Mouse (Mus musculus) bone marrow macrophage, adult 2 months (primary cell): ENCODE measurements around the gene Phospho1. TPM values are rescaled to one million over a fixed set of nuclear protein-coding genes. Genes with fewer than 3 reads are reported as not detected.
A peak's percentile ranks its signal among the peaks of the same experiment; 100 is the strongest.

Source experiments
- H3K27ac ChIP-seq: 2 replicates; pipeline ENCODE4 v1.5.1; 2012; ENCODE audit warnings: low read depth, low read length; ENCODE audit not compliant: insufficient read depth
- H3K4me1 ChIP-seq: 2 replicates; pipeline ENCODE4 v1.6.1; 2012; ENCODE audit warnings: low read length; ENCODE audit not compliant: control insufficient read depth, insufficient read depth
- H3K4me3 ChIP-seq: 2 replicates; pipeline ENCODE4 v1.5.1; 2012; ENCODE audit warnings: mild to moderate bottlenecking, low read length, moderate library complexity; ENCODE audit not compliant: insufficient read depth
- CTCF ChIP-seq: IDR thresholded peaks from 2 replicates; pipeline ENCODE4 v1.5.1; 2012; ENCODE audit warnings: low read depth, mild to moderate bottlenecking, low read length, moderate library complexity
- POLR2A ChIP-seq: IDR thresholded peaks from 2 replicates; pipeline ENCODE4 v1.6.1; 2012; ENCODE audit warnings: mild to moderate bottlenecking, low read depth, low read length, borderline replicate concordance
- polyA plus RNA-seq: library from polyadenylated mRNA; stranded (reverse); fragments of >200 nt; gene quantifications from 2 replicates; pipeline ENCODE4 v1.2.4, GENCODE M21; 2012; ENCODE audit not compliant: missing spikeins, insufficient read depth, insufficient read length

Phospho1 gene
- 7.4 and 9.4 TPM in 2 replicates for polyA plus RNA-seq

- TF ChIP-seq CTCF = no peak
- no peak for TF ChIP-seq POLR2A
- Histone ChIP-seq H3K27ac (no peak within 1 kb of the TSS), H3K4me3 (peak within 1 kb of the TSS; percentile 78), H3K4me1 (peaks cover 12% of the 10 kb centered on the region)
Observed at GRCm38 (mm10) chr11:95824071-95824876, at the start of gene Phospho1. Gene Phospho1, plus strand, starts transcription at chr11:95824499.

GRCm38 (mm10) chr11:95777323-95778297 is 46.7 kb upstream of the Phospho1 start:
- Histone ChIP-seq H3K4me3 (no peak overlapping the region), H3K27ac (peak overlapping the region; percentile 62), H3K4me1 (peaks cover 28% of the 10 kb centered on the region)
- TF ChIP-seq CTCF (no peak), POLR2A (no peak)

- Histone ChIP-seq H3K4me3 (no peak overlapping the region), H3K27ac (no peak overlapping the region), H3K4me1 (peaks cover 28% of the 10 kb centered on the region)
- TF ChIP-seq CTCF = no peak
- no peak for TF ChIP-seq POLR2A
Observed at GRCm38 (mm10) chr11:95778831-95779251, 45.5 kb upstream of the Phospho1 start.

GRCm38 (mm10) chr11:95779366-95779765 is 44.9 kb upstream of the Phospho1 start:
- Histone ChIP-seq H3K4me1 (peaks cover 28% of the 10 kb centered on the region), H3K27ac (no peak overlapping the region), H3K4me3 (no peak overlapping the region)
- TF ChIP-seq POLR2A (no peak), CTCF (no peak)

GRCm38 (mm10) chr11:95780480-95780879 is 43.8 kb upstream of the Phospho1 start:
- Histone ChIP-seq H3K4me3 (no peak overlapping the region), H3K27ac (no peak overlapping the region), H3K4me1 (peaks cover 28% of the 10 kb centered on the region)
- no peak for TF ChIP-seq CTCF
- TF ChIP-seq POLR2A = no peak

- Histone ChIP-seq H3K4me1 (peaks cover 28% of the 10 kb centered on the region), H3K4me3 (no peak overlapping the region), H3K27ac (no peak overlapping the region)
- TF ChIP-seq POLR2A (no peak), CTCF (no peak)
Observed at GRCm38 (mm10) chr11:95781557-95781956, 42.7 kb upstream of the Phospho1 start.

GRCm38 (mm10) chr11:95783457-95783856 is 40.8 kb upstream of the Phospho1 start:
- Histone ChIP-seq H3K4me1 (peaks cover 11% of the 10 kb centered on the region), H3K4me3 (no peak overlapping the region), H3K27ac (no peak overlapping the region)
- no peak for TF ChIP-seq CTCF
- TF ChIP-seq POLR2A = no peak

- peaks cover 6% of the 10 kb centered on the region for H3K4me1 ChIP-seq
- no peak overlapping the region for H3K27ac ChIP-seq
- TF ChIP-seq POLR2A (no peak), CTCF (no peak)
- no peak overlapping the region for H3K4me3 ChIP-seq
Observed at GRCm38 (mm10) chr11:95783958-95784357, 40.3 kb upstream of the Phospho1 start.

- Histone ChIP-seq H3K4me3 (no peak overlapping the region), H3K27ac (no peak overlapping the region), H3K4me1 (peaks cover 8% of the 10 kb centered on the region)
- 0 out of 2 replicates have a peak, but pooled peaks have one; percentile 7 for TF ChIP-seq CTCF
- no peak for TF ChIP-seq POLR2A
Observed at GRCm38 (mm10) chr11:95785675-95786074, 38.6 kb upstream of the Phospho1 start.
